Mouse (Mus musculus): ENCODE data around the gene Ttc28. TPM values are rescaled to one million over a fixed set of nuclear protein-coding genes. Genes with fewer than 3 reads are reported as not detected.
"Not testable (repeated sequence)": the region's sequence is repeated elsewhere in the genome, so short reads cannot be mapped to it uniquely, and the experiment has no call there.

Ttc28 gene
- polyA plus RNA-seq, 1 experiment = 0.04 TPM

- Histone ChIP-seq H3K36me3 (ENCODE audit: control insufficient read depth) (no peaks in the 10 kb centered on the region), H3K4me1 (ENCODE audit: control insufficient read depth) (no peaks in the 10 kb centered on the region), H3K4me3 (replicated peaks) (no peak overlapping the region), H3K27me3 (ENCODE audit: control insufficient read depth) (no peaks in the 10 kb centered on the region), H3K9me3 (ENCODE audit: control insufficient read depth, low read length) (no peaks in the 10 kb centered on the region)
- TF ChIP-seq GATA1 (IDR thresholded peaks at IDR 0.05; ENCODE audit: low read length) (no peak), TAL1 (IDR thresholded peaks at IDR 0.05; ENCODE audit: low read length) (no peak)
Measured at GRCm38 (mm10) chr5:111254362-111254761, 374.8 kb downstream of the Ttc28 start.

- H3K4me3 ChIP-seq (replicated peaks) = no peak overlapping the region
- no peaks in the 10 kb centered on the region for H3K27me3 ChIP-seq (ENCODE audit: control insufficient read depth)
- H3K9me3 ChIP-seq (ENCODE audit: control insufficient read depth, low read length) = no peaks in the 10 kb centered on the region
- H3K4me1 ChIP-seq (ENCODE audit: control insufficient read depth) = no peaks in the 10 kb centered on the region
- no peaks in the 10 kb centered on the region for H3K36me3 ChIP-seq (ENCODE audit: control insufficient read depth)
- TF ChIP-seq GATA1 (IDR thresholded peaks at IDR 0.05; ENCODE audit: low read length) = no peak
- no peak for TF ChIP-seq TAL1 (IDR thresholded peaks at IDR 0.05; ENCODE audit: low read length)
Measured at GRCm38 (mm10) chr5:111254781-111255180, 375.2 kb downstream of the Ttc28 start.

- Histone ChIP-seq H3K27me3 (ENCODE audit: control insufficient read depth) (no peaks in the 10 kb centered on the region), H3K4me3 (replicated peaks) (no peak overlapping the region), H3K36me3 (ENCODE audit: control insufficient read depth) (no peaks in the 10 kb centered on the region), H3K4me1 (ENCODE audit: control insufficient read depth) (no peaks in the 10 kb centered on the region), H3K9me3 (ENCODE audit: control insufficient read depth, low read length) (no peaks in the 10 kb centered on the region)
- TF ChIP-seq TAL1 (IDR thresholded peaks at IDR 0.05; ENCODE audit: low read length) (no peak), GATA1 (IDR thresholded peaks at IDR 0.05; ENCODE audit: low read length) (no peak)
Measured at GRCm38 (mm10) chr5:111256181-111256580, 376.6 kb downstream of the Ttc28 start.

GRCm38 (mm10) chr5:111257127-111257526, 377.5 kb downstream of the Ttc28 start:
- no peaks in the 10 kb centered on the region for H3K4me1 ChIP-seq (ENCODE audit: control insufficient read depth)
- no peak for TF ChIP-seq GATA1 (IDR thresholded peaks at IDR 0.05; ENCODE audit: low read length)
- no peak for TF ChIP-seq TAL1 (IDR thresholded peaks at IDR 0.05; ENCODE audit: low read length)

GRCm38 (mm10) chr5:111261162-111261561, 381.6 kb downstream of the Ttc28 start:
- H3K4me1 ChIP-seq (ENCODE audit: control insufficient read depth); H3K4me3 ChIP-seq (replicated peaks); H3K9me3 ChIP-seq (ENCODE audit: control insufficient read depth, low read length); H3K36me3 ChIP-seq (ENCODE audit: control insufficient read depth); H3K27me3 ChIP-seq (ENCODE audit: control insufficient read depth): not testable (repeated sequence)

More at GRCm38 (mm10) chr5:111257127-111257526, 377.5 kb downstream of the Ttc28 start:
- Histone ChIP-seq H3K4me3 (replicated peaks) (no peak overlapping the region), H3K36me3 (ENCODE audit: control insufficient read depth) (no peaks in the 10 kb centered on the region), H3K9me3 (ENCODE audit: control insufficient read depth, low read length) (no peaks in the 10 kb centered on the region), H3K27me3 (ENCODE audit: control insufficient read depth) (no peaks in the 10 kb centered on the region)

GRCm38 (mm10) chr5:111261733-111262573, 382.4 kb downstream of the Ttc28 start:
- H3K4me1 ChIP-seq (ENCODE audit: control insufficient read depth) = no peaks in the 10 kb centered on the region; the same call in 1 of the 2 replicates
- no peaks in the 10 kb centered on the region; the same call in 1 of the 2 replicates for H3K9me3 ChIP-seq (ENCODE audit: control insufficient read depth, low read length)
- peaks cover 3% of the 10 kb centered on the region; the same call in 1 of the 2 replicates for H3K36me3 ChIP-seq (ENCODE audit: control insufficient read depth)
- no peaks in the 10 kb centered on the region for H3K27me3 ChIP-seq (ENCODE audit: control insufficient read depth)
- TF ChIP-seq TAL1 (IDR thresholded peaks at IDR 0.05; ENCODE audit: low read length) (no peak), GATA1 (IDR thresholded peaks at IDR 0.05; ENCODE audit: low read length) (no peak)
- no peak overlapping the region for H3K4me3 ChIP-seq (replicated peaks)

GRCm38 (mm10) chr5:111262574-111263239, 383.1 kb downstream of the Ttc28 start:
- TF ChIP-seq TAL1 (IDR thresholded peaks at IDR 0.05; ENCODE audit: low read length) (no peak; the same call in 2 of the 3 replicates), GATA1 (IDR thresholded peaks at IDR 0.05; ENCODE audit: low read length) (no peak)
- no peak overlapping the region for H3K4me3 ChIP-seq (replicated peaks)
- H3K4me1 ChIP-seq (ENCODE audit: control insufficient read depth) = no peaks in the 10 kb centered on the region; the same call in 1 of the 2 replicates
- peaks cover 3% of the 10 kb centered on the region; the same call in 1 of the 2 replicates for H3K36me3 ChIP-seq (ENCODE audit: control insufficient read depth)
- no peaks in the 10 kb centered on the region for H3K27me3 ChIP-seq (ENCODE audit: control insufficient read depth)
- no peaks in the 10 kb centered on the region; the same call in 1 of the 2 replicates for H3K9me3 ChIP-seq (ENCODE audit: control insufficient read depth, low read length)

GRCm38 (mm10) chr5:111263370-111263769, 383.8 kb downstream of the Ttc28 start:
- no peaks in the 10 kb centered on the region; the same call in 1 of the 2 replicates for H3K9me3 ChIP-seq (ENCODE audit: control insufficient read depth, low read length)
- H3K27me3 ChIP-seq (ENCODE audit: control insufficient read depth) = no peaks in the 10 kb centered on the region
- H3K4me3 ChIP-seq (replicated peaks) = no peak overlapping the region
- peaks cover 3% of the 10 kb centered on the region; the same call in 1 of the 2 replicates for H3K36me3 ChIP-seq (ENCODE audit: control insufficient read depth)
- H3K4me1 ChIP-seq (ENCODE audit: control insufficient read depth) = no peaks in the 10 kb centered on the region; the same call in 1 of the 2 replicates
- TF ChIP-seq GATA1 (IDR thresholded peaks at IDR 0.05; ENCODE audit: low read length) (no peak), TAL1 (IDR thresholded peaks at IDR 0.05; ENCODE audit: low read length) (no peak)

GRCm38 (mm10) chr5:111264488-111264887, 384.9 kb downstream of the Ttc28 start:
- Histone ChIP-seq H3K27me3 (ENCODE audit: control insufficient read depth) (no peaks in the 10 kb centered on the region), H3K36me3 (ENCODE audit: control insufficient read depth) (peaks cover 3% of the 10 kb centered on the region; the same call in 1 of the 2 replicates), H3K9me3 (ENCODE audit: control insufficient read depth, low read length) (no peaks in the 10 kb centered on the region; the same call in 1 of the 2 replicates), H3K4me3 (replicated peaks) (no peak overlapping the region), H3K4me1 (ENCODE audit: control insufficient read depth) (no peaks in the 10 kb centered on the region; the same call in 1 of the 2 replicates)
- TF ChIP-seq GATA1 (IDR thresholded peaks at IDR 0.05; ENCODE audit: low read length) (no peak), TAL1 (IDR thresholded peaks at IDR 0.05; ENCODE audit: low read length) (no peak)

All from erythroblast, embryonic 14.5 days (primary cell).